Comparison of ENCODE assay signal across 9 mouse cellular contexts in genomic region chr1:37512961-37513431, GRCm38 (mm10). TPM values are rescaled to one million over a fixed set of nuclear protein-coding genes. Genes with fewer than 3 reads are reported as not detected.
A peak's percentile ranks its signal among the peaks of the same experiment; 100 is the strongest.
DNase-seq lines count a peak whose midpoint lies in the region; ATAC-seq lines count a peak whose summit lies in the region.
"Had no signal": no experiment of that assay in that cellular context is flagged by ENCODE, and none has a peak within 500 bp of the region (broad histone marks: within the 10 kb centered on the region; RNA-seq: fewer than 3 reads in every experiment).

No protein-coding gene starts in this region.

- H3K4me3 ChIP-seq in heart, embryonic 11.5 days (ENCODE audit: low read depth, low read length) = no peak overlapping the region
- H3K4me3 ChIP-seq in midbrain, embryonic 13.5 days (replicated peaks) = no peak overlapping the region
- no peak overlapping the region for H3K4me3 ChIP-seq in midbrain, embryonic 10.5 days
- H3K4me3 ChIP-seq in intestine, embryonic 15.5 days (replicated peaks) = no peak overlapping the region
- H3K4me3 ChIP-seq in stomach, embryonic 16.5 days (replicated peaks; ENCODE audit: low read length) = no peak overlapping the region

- no peak overlapping the region for H3K27ac ChIP-seq in heart, embryonic 11.5 days (ENCODE audit: low read depth, low read length)
- H3K27ac ChIP-seq in midbrain, embryonic 13.5 days = peak overlapping the region; percentile 3; the same call in 1 of the 2 replicates
- no peak overlapping the region for H3K27ac ChIP-seq in midbrain, embryonic 10.5 days (replicated peaks)
- 0 out of 2 replicates have a peak overlapping the region, but pooled peaks have one; percentile 48 for H3K27ac ChIP-seq in intestine, embryonic 15.5 days
- peak overlapping the region; percentile 87 for H3K27ac ChIP-seq in stomach, embryonic 16.5 days (ENCODE audit: low read length)

- intact Hi-C loops in heart, postnatal 14 days (cut with DNase I) = no loop called here

- H3K27me3 ChIP-seq in heart, embryonic 11.5 days (ENCODE audit: control insufficient read depth, insufficient read depth, low read length) = no peaks in the 10 kb centered on the region; the same call in 1 of the 2 replicates
- H3K27me3 ChIP-seq in midbrain, embryonic 13.5 days = no peaks in the 10 kb centered on the region
- no peaks in the 10 kb centered on the region for H3K27me3 ChIP-seq in midbrain, embryonic 10.5 days (ENCODE audit: low read depth, poor library complexity, severe bottlenecking)
- no peaks in the 10 kb centered on the region for H3K27me3 ChIP-seq in intestine, embryonic 15.5 days (replicated peaks)
- no peaks in the 10 kb centered on the region for H3K27me3 ChIP-seq in stomach, embryonic 16.5 days (ENCODE audit: control insufficient read depth, insufficient read depth, low read length)

- no peak overlapping the region for H3K4me2 ChIP-seq in heart, embryonic 11.5 days
- no peak overlapping the region for H3K4me2 ChIP-seq in midbrain, embryonic 13.5 days (replicated peaks)
- H3K4me2 ChIP-seq in intestine, embryonic 15.5 days (replicated peaks) = no peak overlapping the region
- no peak overlapping the region for H3K4me2 ChIP-seq in stomach, embryonic 16.5 days (ENCODE audit: low read depth, low read length)

- no peak for ATAC-seq in heart, embryonic 11.5 days (replicated peaks; ENCODE audit: insufficient number of reproducible peaks, low FRiP score, low TSS enrichment)
- peak; percentile 73; the same call in 1 of the 2 replicates for ATAC-seq in midbrain, embryonic 13.5 days
- ATAC-seq in intestine, embryonic 15.5 days = no peak
- ATAC-seq in stomach, embryonic 16.5 days (ENCODE audit: insufficient read depth, low FRiP score) = no peak

- no peak for DNase-seq in heart, postnatal 14 days
- DNase-seq in midbrain, embryonic 10.5 days (ENCODE audit: low spot score) = no peak
- DNase-seq in natural killer cell, adult 2 months (ENCODE audit: low spot score in 2 of 2) = no peak
- DNase-seq in left cerebral cortex, adult 18-20 months (ENCODE audit: low spot score in 2 of 2) = no peak
- DNase-seq: right cerebral cortex, postnatal 4 days had no signal

- H3K9ac ChIP-seq in heart, embryonic 11.5 days (ENCODE audit: low read depth, low read length) = peak overlapping the region; percentile 39; the same call in 1 of the 2 replicates
- H3K9ac ChIP-seq in midbrain, embryonic 13.5 days (replicated peaks) = no peak overlapping the region
- no peak overlapping the region for H3K9ac ChIP-seq in intestine, embryonic 15.5 days
- no peak overlapping the region for H3K9ac ChIP-seq in stomach, embryonic 16.5 days (ENCODE audit: low read length)

- WGBS in heart, embryonic 11.5 days (ENCODE audit: insufficient replicate concordance) = 70% methylated on average over 2 of the region's 2 CpGs
- WGBS in midbrain, embryonic 13.5 days = 79% methylated on average over 2 of the region's 2 CpGs
- 89% methylated on average over 2 of the region's 2 CpGs for WGBS in midbrain, embryonic 10.5 days
- 76% methylated on average over 2 of the region's 2 CpGs for WGBS in intestine, embryonic 15.5 days
- 74% methylated on average over 2 of the region's 2 CpGs for WGBS in stomach, embryonic 16.5 days

- no peaks in the 10 kb centered on the region for H3K36me3 ChIP-seq in heart, embryonic 11.5 days (ENCODE audit: control insufficient read depth, insufficient read depth, low read length)
- H3K36me3 ChIP-seq in midbrain, embryonic 13.5 days = no peaks in the 10 kb centered on the region
- no peaks in the 10 kb centered on the region for H3K36me3 ChIP-seq in midbrain, embryonic 10.5 days
- H3K36me3 ChIP-seq in intestine, embryonic 15.5 days = no peaks in the 10 kb centered on the region
- H3K36me3 ChIP-seq in stomach, embryonic 16.5 days (ENCODE audit: control insufficient read depth, insufficient read depth, low read length) = no peaks in the 10 kb centered on the region

- H3K9me3 ChIP-seq in heart, embryonic 11.5 days (replicated peaks; ENCODE audit: control insufficient read depth, low read length) = no peaks in the 10 kb centered on the region
- no peaks in the 10 kb centered on the region; the same call in 1 of the 2 replicates for H3K9me3 ChIP-seq in midbrain, embryonic 13.5 days
- no peaks in the 10 kb centered on the region for H3K9me3 ChIP-seq in midbrain, embryonic 10.5 days (replicated peaks)
- H3K9me3 ChIP-seq in intestine, embryonic 15.5 days = no peaks in the 10 kb centered on the region
- no peaks in the 10 kb centered on the region for H3K9me3 ChIP-seq in stomach, embryonic 16.5 days (replicated peaks; ENCODE audit: control insufficient read depth, low read length)

- H3K4me1 ChIP-seq in heart, embryonic 11.5 days (ENCODE audit: control insufficient read depth, insufficient read depth, low read length) = peaks cover 11% of the 10 kb centered on the region
- H3K4me1 ChIP-seq in midbrain, embryonic 13.5 days (replicated peaks) = peaks cover 23% of the 10 kb centered on the region
- peaks cover 17% of the 10 kb centered on the region for H3K4me1 ChIP-seq in midbrain, embryonic 10.5 days
- H3K4me1 ChIP-seq in intestine, embryonic 15.5 days (replicated peaks) = peaks cover 35% of the 10 kb centered on the region
- H3K4me1 ChIP-seq in stomach, embryonic 16.5 days (ENCODE audit: control insufficient read depth, insufficient read depth, low read length) = peaks cover 25% of the 10 kb centered on the region

RNA-seq across cellular contexts. Expression of gene Mgat4a, which starts 27.8 kb away (rescaled TPM):
- 3.0 and 3.3 TPM in 2 replicates for polyA plus RNA-seq in heart, embryonic 11.5 days (2014; fragmentation: Nextera tagmentation; extraction: Ambion mirVana)
- total RNA-seq in heart, postnatal 14 days (2021) = 10 to 100 TPM; 16.2 to 16.9 TPM
- 5.4 and 7.2 TPM in 2 replicates for polyA plus RNA-seq in midbrain, embryonic 13.5 days (2015; fragmentation: Nextera tagmentation; extraction: Ambion mirVana)
- 1.3 and 1.5 TPM in 2 replicates for polyA plus RNA-seq in midbrain, embryonic 10.5 days (2016; fragmentation: Nextera tagmentation; extraction: Ambion mirVana)
- polyA plus RNA-seq in intestine, embryonic 15.5 days (2015; fragmentation: Nextera tagmentation; extraction: Ambion mirVana) = 44.5 and 46.3 TPM in 2 replicates
- polyA plus RNA-seq in stomach, embryonic 16.5 days (2015; fragmentation: Nextera tagmentation; extraction: Ambion mirVana) = 20.3 and 27.1 TPM in 2 replicates
- total RNA-seq in left cerebral cortex, adult 18-20 months (2021) = 10 to 100 TPM; 31.7 to 35.0 TPM

Comparison
In these comparisons a context has a peak if more than half of its experiments do, and no peak if none do; other contexts are left out.
1. H3K27ac ChIP-seq: peak in midbrain, embryonic 13.5 days (single experiment), intestine, embryonic 15.5 days (single experiment) and stomach, embryonic 16.5 days (single experiment); none in heart, embryonic 11.5 days (single experiment) and midbrain, embryonic 10.5 days (single experiment).